Mouse (Mus musculus) brain, embryonic 14.5 days (tissue): ENCODE data around the gene Mogs.

ENCODE experiments used
- CTCF ChIP-seq: fragments of 200-500 bp; IDR thresholded peaks from 2 replicates; pipeline ENCODE4 v1.5.1; 2012; ENCODE audit warnings: inconsistent platforms, mild to moderate bottlenecking, moderate library complexity, borderline replicate concordance; ENCODE audit not compliant: insufficient read depth, insufficient read length; ENCODE audit errors: extremely low read depth
- POLR2A ChIP-seq: fragments of 200-500 bp; IDR thresholded peaks from 2 replicates; pipeline ENCODE4 v1.6.1; 2012; ENCODE audit warnings: mild to moderate bottlenecking, inconsistent platforms, borderline replicate concordance; ENCODE audit not compliant: poor library complexity, insufficient read depth, insufficient read length, severe bottlenecking; ENCODE audit errors: extremely low read depth

DNA sequence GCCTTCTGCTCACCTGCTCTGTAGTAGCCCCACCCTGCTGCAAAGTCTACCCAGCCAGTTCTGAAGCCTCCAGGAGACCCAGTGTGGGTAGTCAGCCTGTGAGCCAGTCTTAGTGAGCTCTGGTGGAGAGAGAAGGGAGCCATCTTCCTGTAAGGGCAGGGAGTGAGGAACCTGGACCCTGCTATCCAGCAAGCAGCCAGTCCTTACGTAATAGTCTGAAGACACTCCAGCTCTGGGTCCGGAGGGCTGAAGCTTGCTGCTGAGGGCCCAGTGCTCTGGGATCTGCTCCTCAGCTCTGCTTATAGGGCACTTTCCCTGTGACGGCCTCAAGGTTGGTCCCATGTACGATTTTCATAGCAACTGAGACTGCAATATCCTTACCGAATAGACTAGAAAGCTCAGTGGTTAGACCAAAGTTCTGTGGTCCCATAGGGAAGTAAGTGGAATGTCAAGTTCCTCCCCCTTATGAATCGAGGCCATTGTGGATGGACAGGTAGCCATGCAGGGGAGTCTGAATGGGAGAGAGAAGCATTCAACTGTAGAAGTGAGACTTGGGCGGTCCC is 19.7 kb downstream of the Mogs start, which contains the start of gene Rtkn:
- TF ChIP-seq CTCF (no peak), POLR2A (no peak)
